Mouse (Mus musculus): ENCODE data around the gene Hcn4. TPM values are rescaled to one million over a fixed set of nuclear protein-coding genes. Genes with fewer than 3 reads are reported as not detected.

The Hcn4 gene
- not detected in 2 replicates for polyA plus RNA-seq (2015; fragmentation: Nextera tagmentation; extraction: Ambion mirVana)

DNA sequence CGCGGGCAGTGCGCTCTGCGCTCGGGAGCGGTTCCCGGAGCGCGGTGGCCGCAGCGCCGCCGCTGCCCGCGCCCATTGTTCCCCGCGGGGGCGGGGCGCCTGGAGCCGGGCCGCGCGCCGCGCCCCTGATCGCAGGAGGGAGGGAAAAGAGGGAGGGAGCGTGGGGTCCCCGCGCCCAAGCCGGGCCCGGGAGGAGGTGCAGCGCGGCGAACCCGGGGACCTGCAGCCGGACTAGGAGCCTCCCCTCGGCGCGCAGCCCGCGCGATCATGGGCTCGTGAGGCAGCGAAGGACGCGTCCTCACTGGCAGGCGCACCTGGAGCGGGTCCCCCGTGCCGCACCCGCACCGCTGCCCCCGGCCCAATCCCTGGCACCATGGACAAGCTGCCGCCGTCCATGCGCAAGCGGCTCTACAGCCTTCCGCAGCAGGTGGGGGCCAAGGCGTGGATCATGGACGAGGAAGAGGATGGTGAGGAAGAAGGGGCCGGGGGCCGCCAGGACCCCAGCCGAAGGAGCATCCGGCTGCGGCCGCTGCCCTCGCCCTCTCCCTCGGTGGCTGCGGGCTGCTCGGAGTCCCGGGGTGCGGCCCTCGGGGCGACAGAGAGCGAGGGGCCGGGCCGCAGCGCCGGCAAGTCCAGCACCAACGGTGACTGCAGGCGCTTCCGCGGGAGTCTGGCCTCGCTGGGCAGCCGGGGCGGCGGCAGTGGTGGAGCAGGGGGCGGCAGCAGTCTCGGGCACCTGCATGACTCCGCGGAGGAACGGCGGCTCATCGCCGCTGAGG lies at the start of gene Hcn4:
Gene Hcn4 (plus strand): TSS at position 274 of the 779 bp plus-strand sequence.
- H3K9me3 ChIP-seq (replicated peaks), result no peaks in the 10 kb centered on the region
- H3K9ac ChIP-seq, result no peak within 1 kb of the TSS
- peak within 1 kb of the TSS; percentile 68 for H3K4me2 ChIP-seq
- H3K27ac ChIP-seq (replicated peaks), result no peak within 1 kb of the TSS
- H3K27me3 ChIP-seq, result peaks cover 91% of the 10 kb centered on the region
- peak within 1 kb of the TSS; percentile 47 for H3K4me3 ChIP-seq (replicated peaks)
- H3K4me1 ChIP-seq (replicated peaks), result peaks cover 9% of the 10 kb centered on the region; the same call in 1 of the 2 replicates
- under 1% methylated on average over 85 of the region's 95 CpGs for WGBS (ENCODE audit: insufficient replicate concordance)
- no peaks in the 10 kb centered on the region for H3K36me3 ChIP-seq (replicated peaks)
- ATAC-seq (ENCODE audit: insufficient read depth), result no peak

DNA sequence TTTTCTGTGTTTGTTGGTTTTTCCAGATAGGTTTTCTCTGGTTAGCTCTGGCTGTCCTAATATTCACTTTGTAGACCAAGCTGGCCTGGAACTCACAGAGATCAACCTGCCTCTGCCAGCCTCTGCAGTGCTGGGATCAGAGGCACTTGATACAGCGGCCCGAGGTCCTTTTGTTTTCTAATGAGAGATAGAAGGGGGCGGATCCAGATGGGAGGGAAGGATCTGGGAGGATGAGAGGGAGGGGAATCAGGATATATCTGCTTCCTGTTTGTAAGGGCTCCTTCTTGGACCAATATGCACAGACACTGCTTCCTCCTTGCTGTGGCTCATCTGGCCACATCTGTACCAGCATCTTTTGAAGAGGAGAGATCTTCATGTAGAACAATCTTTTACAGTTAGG lies 48.5 kb upstream of the Hcn4 start:
- Histone ChIP-seq H3K9me3 (replicated peaks) (no peaks in the 10 kb centered on the region), H3K4me2 (no peak overlapping the region), H3K4me1 (replicated peaks) (no peaks in the 10 kb centered on the region), H3K4me3 (replicated peaks) (no peak overlapping the region), H3K36me3 (replicated peaks) (no peaks in the 10 kb centered on the region), H3K9ac (no peak overlapping the region), H3K27me3 (no peaks in the 10 kb centered on the region), H3K27ac (replicated peaks) (no peak overlapping the region)
- WGBS (ENCODE audit: insufficient replicate concordance), result 33% methylated on average over 3 of the region's 3 CpGs
- no peak for ATAC-seq (ENCODE audit: insufficient read depth)

DNA sequence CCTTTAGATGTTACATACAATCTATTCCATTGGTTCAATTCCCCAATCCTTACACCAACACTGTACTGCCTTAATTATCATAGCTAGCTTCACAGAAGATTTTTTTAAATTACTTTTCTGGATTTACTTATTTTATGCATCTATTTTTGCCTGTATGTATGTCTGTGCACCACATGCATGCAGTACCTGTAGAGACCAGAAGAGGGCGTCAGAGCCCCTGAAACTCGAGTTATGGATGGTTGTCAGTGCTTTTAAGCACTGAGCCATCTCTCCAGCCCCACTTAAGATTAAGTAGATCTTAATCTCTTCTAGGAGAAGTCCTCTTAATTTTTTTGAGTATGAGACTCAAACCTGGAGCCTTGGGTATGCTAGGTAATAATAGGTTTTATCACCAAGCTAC lies 47.8 kb upstream of the Hcn4 start:
- ATAC-seq (ENCODE audit: insufficient read depth), result no peak
- Histone ChIP-seq H3K9ac (no peak overlapping the region), H3K27me3 (no peaks in the 10 kb centered on the region), H3K9me3 (replicated peaks) (no peaks in the 10 kb centered on the region), H3K4me1 (replicated peaks) (no peaks in the 10 kb centered on the region), H3K4me3 (replicated peaks) (no peak overlapping the region), H3K27ac (replicated peaks) (no peak overlapping the region), H3K4me2 (no peak overlapping the region), H3K36me3 (replicated peaks) (no peaks in the 10 kb centered on the region)
- WGBS (ENCODE audit: insufficient replicate concordance), result 15% methylated on average over 2 of the region's 2 CpGs

DNA sequence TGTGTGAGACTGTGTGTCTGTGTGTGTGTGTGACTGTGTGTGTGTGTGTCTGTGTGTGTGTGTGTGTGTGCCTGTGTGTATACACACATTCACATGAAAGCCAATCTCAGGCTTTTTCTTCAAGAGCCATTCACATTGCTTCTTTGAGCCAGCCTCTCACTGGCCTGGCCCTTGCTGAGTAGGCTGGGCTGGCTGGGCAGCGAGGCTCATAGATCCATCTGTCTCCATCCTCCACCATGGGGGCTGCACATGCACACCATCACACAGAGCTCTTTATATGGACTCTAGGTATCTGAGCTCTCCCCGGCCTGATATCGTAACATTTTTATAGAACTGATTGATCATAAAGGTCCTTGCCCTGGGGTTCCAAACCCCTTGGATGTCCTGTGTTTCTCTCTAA lies 33.7 kb upstream of the Hcn4 start:
- H3K27ac ChIP-seq (replicated peaks), result no peak overlapping the region
- no peaks in the 10 kb centered on the region for H3K36me3 ChIP-seq (replicated peaks)
- no peak for ATAC-seq (ENCODE audit: insufficient read depth)
- no peaks in the 10 kb centered on the region; the same call in 1 of the 2 replicates for H3K4me1 ChIP-seq (replicated peaks)
- no peaks in the 10 kb centered on the region for H3K9me3 ChIP-seq (replicated peaks)
- no peaks in the 10 kb centered on the region for H3K27me3 ChIP-seq
- no peak overlapping the region for H3K9ac ChIP-seq
- 81% methylated on average over 3 of the region's 3 CpGs for WGBS (ENCODE audit: insufficient replicate concordance)
- no peak overlapping the region for H3K4me3 ChIP-seq (replicated peaks)
- no peak overlapping the region for H3K4me2 ChIP-seq

DNA sequence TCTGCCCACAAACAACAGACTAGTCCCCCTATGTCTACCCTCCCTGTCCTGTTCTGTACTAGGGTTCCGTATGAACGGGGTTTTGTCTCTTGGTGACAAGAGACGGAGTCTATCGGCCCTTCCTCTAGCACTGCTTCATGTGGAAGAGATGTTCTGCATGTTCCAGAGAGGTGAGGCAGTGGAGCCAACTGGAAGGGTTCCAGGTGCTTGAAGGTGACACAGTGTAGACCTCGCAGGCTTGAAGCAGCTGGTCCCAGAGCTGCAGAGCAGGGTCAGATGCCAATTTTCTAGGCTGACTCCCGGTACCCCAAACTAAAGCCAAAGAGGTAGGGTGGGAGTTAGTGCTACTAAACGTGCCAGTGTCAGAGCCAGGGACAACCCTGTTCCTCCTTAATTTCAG lies 25.1 kb upstream of the Hcn4 start:
- H3K27me3 ChIP-seq, result no peaks in the 10 kb centered on the region
- no peak overlapping the region for H3K27ac ChIP-seq (replicated peaks)
- H3K36me3 ChIP-seq (replicated peaks), result no peaks in the 10 kb centered on the region
- H3K4me3 ChIP-seq (replicated peaks), result no peak overlapping the region
- no peak overlapping the region for H3K9ac ChIP-seq
- no peak for ATAC-seq (ENCODE audit: insufficient read depth)
- H3K4me2 ChIP-seq, result no peak overlapping the region
- H3K9me3 ChIP-seq (replicated peaks), result no peaks in the 10 kb centered on the region
- WGBS (ENCODE audit: insufficient replicate concordance), result 62% methylated on average over 7 of the region's 7 CpGs
- H3K4me1 ChIP-seq (replicated peaks), result no peaks in the 10 kb centered on the region

DNA sequence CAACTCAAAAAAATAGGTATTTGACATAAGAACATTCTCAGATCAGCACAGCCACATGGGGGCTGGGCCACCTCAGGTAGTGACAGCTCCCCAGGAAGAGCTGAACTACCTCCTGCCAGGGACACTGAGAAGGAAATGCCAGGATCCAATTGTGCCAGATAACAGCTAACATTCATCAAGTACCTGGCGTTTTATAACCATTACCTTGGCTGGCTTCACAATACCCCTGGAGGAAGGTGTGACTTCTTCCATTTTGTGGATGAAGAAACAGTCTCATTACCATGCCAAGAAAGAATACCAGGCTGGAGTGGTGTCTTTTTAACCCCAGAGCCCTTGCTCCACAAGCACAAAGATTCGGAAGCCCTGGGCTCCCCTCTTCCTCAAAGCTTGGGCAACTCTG lies 21.8 kb upstream of the Hcn4 start:
- no peak for ATAC-seq (ENCODE audit: insufficient read depth)
- no peaks in the 10 kb centered on the region; the same call in 1 of the 2 replicates for H3K4me1 ChIP-seq (replicated peaks)

DNA sequence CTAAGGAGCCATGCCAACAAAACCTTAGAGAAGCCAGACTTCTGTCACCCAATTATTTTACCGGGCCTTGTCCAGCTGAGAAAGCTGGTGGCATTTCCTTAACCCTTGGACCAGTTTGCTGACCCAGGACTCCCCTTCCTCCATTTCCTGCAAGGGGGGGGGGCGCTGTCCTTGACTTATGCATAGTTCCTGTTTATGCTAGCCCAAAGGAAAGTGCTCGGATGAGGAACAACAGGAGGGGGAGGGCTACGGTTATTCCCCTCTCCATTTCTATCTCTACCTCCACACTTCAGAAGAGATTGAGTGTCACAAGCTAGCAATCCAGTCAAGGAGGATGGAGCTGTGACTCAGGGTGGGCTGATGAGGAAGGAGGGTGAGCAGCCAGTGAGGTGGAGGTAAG lies 20.9 kb upstream of the Hcn4 start:
- no peaks in the 10 kb centered on the region for H3K9me3 ChIP-seq (replicated peaks)
- H3K27ac ChIP-seq (replicated peaks), result no peak overlapping the region
- peaks cover 18% of the 10 kb centered on the region for H3K27me3 ChIP-seq
- no peak overlapping the region for H3K4me2 ChIP-seq
- no peaks in the 10 kb centered on the region; the same call in 1 of the 2 replicates for H3K4me1 ChIP-seq (replicated peaks)
- ATAC-seq (ENCODE audit: insufficient read depth), result no peak
- no peak overlapping the region for H3K9ac ChIP-seq
- no peak overlapping the region for H3K4me3 ChIP-seq (replicated peaks)
- H3K36me3 ChIP-seq (replicated peaks), result no peaks in the 10 kb centered on the region
- WGBS (ENCODE audit: insufficient replicate concordance), result 17% methylated on average over 4 of the region's 4 CpGs

More for the DNA sequence above, 21.8 kb upstream of the Hcn4 start:
- H3K9ac ChIP-seq, result no peak overlapping the region
- no peak overlapping the region for H3K27ac ChIP-seq (replicated peaks)
- 59% methylated on average over 2 of the region's 2 CpGs for WGBS (ENCODE audit: insufficient replicate concordance)
- H3K27me3 ChIP-seq, result peaks cover 12% of the 10 kb centered on the region
- no peaks in the 10 kb centered on the region for H3K9me3 ChIP-seq (replicated peaks)
- no peaks in the 10 kb centered on the region for H3K36me3 ChIP-seq (replicated peaks)
- H3K4me3 ChIP-seq (replicated peaks), result no peak overlapping the region
- H3K4me2 ChIP-seq, result no peak overlapping the region

DNA sequence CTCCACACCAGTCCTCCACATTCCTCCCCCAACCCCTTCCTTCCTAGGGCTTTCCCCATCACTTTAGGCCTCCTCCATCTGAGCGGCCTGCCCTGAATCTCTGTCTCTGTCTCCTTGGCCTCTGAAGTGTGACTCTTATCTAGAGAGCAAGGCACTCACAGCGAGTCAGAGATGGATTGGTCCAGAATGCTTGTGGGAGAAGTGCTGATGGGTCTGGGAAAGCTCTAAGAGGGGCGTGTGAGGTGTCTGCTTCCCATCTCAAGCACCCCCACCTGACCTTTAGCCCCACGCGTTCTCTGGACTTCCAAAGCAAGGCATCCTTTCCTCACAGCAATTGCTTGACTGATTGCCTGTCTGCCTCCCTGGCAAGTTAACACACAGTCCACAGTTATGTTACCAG lies 20.4 kb upstream of the Hcn4 start:
- Histone ChIP-seq H3K27ac (replicated peaks) (no peak overlapping the region), H3K4me1 (replicated peaks) (no peaks in the 10 kb centered on the region; the same call in 1 of the 2 replicates), H3K9me3 (replicated peaks) (no peaks in the 10 kb centered on the region), H3K4me2 (no peak overlapping the region), H3K9ac (no peak overlapping the region), H3K36me3 (replicated peaks) (no peaks in the 10 kb centered on the region), H3K4me3 (replicated peaks) (no peak overlapping the region), H3K27me3 (peaks cover 21% of the 10 kb centered on the region)
- ATAC-seq (ENCODE audit: insufficient read depth), result no peak
- WGBS (ENCODE audit: insufficient replicate concordance), result 51% methylated on average over 5 of the region's 5 CpGs

DNA sequence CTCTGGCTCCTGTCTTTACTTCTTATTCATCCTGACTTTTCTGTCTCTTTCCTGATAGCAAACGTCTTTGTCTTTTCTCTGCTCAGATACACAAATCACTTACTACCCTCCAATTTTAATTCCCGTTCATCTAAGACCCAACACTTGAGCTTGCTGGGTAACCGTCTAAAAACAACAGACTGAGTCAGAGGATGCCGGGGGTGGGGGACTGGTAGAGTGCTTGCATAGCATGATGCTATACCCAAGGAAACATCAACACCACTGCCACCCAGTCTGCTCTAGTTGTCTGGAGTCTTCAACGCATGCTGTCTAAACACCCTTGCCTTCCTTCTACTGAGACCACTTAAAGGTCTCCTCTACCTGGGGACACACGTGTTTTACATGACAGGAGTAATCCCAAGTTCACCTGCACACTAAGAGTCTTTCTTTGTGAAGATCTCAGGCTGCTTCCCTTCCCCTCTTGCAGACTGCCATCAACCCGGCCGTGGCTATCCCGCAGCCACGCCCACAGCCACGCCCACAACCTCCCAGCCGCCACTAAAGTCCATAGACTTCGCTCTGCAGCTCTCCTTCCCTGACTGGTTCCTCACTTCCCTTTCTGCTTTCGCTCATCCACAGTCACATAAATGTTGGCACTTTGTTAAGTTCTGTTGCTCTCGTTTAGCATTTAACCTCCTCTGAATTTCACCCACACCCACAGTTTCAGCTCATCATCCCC lies 17.5 kb upstream of the Hcn4 start:
- Histone ChIP-seq H3K36me3 (replicated peaks) (no peaks in the 10 kb centered on the region), H3K9ac (no peak overlapping the region), H3K27ac (replicated peaks) (no peak overlapping the region), H3K4me2 (peak overlapping the region; percentile 24; the same call in 1 of the 2 replicates), H3K4me1 (replicated peaks) (no peaks in the 10 kb centered on the region; the same call in 1 of the 2 replicates), H3K4me3 (replicated peaks) (no peak overlapping the region), H3K9me3 (replicated peaks) (no peaks in the 10 kb centered on the region), H3K27me3 (peaks cover 21% of the 10 kb centered on the region)
- 8% methylated on average over 15 of the region's 15 CpGs for WGBS (ENCODE audit: insufficient replicate concordance)
- no peak for ATAC-seq (ENCODE audit: insufficient read depth)

DNA sequence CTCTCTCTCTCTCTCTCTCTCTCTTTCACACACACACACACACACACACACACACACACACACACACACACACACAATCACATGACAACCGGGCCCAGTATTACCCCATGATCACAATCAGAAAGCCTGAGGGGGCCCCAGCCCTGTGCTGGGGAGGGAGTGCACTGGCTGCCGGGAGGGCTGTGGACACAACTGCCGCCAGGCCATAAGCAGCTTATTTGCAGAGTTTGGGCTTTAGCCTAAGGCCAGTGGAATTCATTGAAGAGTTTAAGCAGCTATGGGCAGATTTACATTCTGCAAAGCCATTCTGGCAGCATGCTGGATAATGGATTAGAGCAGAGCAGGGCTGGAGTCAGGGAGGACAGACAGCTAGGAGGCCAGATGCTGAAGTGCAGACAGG lies 12.0 kb upstream of the Hcn4 start:
- H3K27me3 ChIP-seq, result peaks cover 21% of the 10 kb centered on the region
- H3K9ac ChIP-seq, result no peak overlapping the region
- H3K4me1 ChIP-seq (replicated peaks), result no peaks in the 10 kb centered on the region; the same call in 1 of the 2 replicates
- ATAC-seq (ENCODE audit: insufficient read depth), result no peak
- H3K27ac ChIP-seq (replicated peaks), result no peak overlapping the region
- no peaks in the 10 kb centered on the region for H3K36me3 ChIP-seq (replicated peaks)
- 40% methylated on average over 3 of the region's 3 CpGs for WGBS (ENCODE audit: insufficient replicate concordance)
- H3K4me3 ChIP-seq (replicated peaks), result no peak overlapping the region
- H3K4me2 ChIP-seq, result no peak overlapping the region
- no peaks in the 10 kb centered on the region for H3K9me3 ChIP-seq (replicated peaks)

DNA sequence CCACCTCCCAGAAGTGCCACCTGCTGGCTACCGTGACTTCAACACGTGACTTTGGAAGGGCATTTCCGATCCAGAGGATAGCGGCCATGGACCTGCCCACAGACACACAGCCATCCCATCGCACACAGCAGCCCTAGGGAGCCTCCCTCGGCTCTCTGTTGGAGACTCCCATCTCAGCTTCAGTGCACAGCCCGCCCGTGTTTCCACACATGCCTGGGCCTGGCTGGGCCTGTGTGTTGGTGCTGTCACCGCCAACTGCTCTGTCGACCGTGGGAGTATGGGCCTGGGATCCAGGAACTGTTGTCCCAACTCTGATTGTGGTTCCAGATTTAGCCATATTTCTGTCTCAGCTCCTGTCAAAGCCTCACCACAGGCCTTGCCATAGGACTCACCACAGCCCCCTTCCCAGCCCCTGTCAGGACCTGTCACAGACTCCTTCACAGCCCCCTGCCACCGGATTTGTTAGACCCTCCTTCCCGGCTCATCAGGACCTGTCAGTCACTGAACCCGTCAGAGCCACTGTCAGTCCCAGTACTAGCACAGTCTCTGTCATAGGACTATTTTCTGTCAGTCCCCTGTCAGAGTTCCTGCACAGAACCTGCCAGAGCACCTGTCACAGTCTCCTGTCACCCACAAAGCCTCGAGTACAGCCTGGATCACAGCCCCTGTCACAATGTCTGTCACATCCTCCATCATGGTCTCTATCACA lies 7.5 kb upstream of the Hcn4 start:
- 41% methylated on average over 15 of the region's 15 CpGs for WGBS (ENCODE audit: insufficient replicate concordance)
- Histone ChIP-seq H3K9ac (no peak overlapping the region), H3K4me2 (no peak overlapping the region), H3K4me1 (replicated peaks) (no peaks in the 10 kb centered on the region), H3K27ac (replicated peaks) (no peak overlapping the region), H3K36me3 (replicated peaks) (no peaks in the 10 kb centered on the region), H3K4me3 (replicated peaks) (no peak overlapping the region), H3K9me3 (replicated peaks) (no peaks in the 10 kb centered on the region), H3K27me3 (peaks cover 52% of the 10 kb centered on the region)
- no peak for ATAC-seq (ENCODE audit: insufficient read depth)
